Mouse (Mus musculus) liver, adult 2 months (tissue): ENCODE measurements around the gene Map2k1.

Source experiments
- CTCF ChIP-seq: fragments of 200-500 bp; IDR thresholded peaks from 2 replicates; pipeline ENCODE4 v1.5.1; 2011; ENCODE audit warnings: low read depth, low read length, control low read depth
- POLR2A ChIP-seq: fragments of 200-500 bp; IDR thresholded peaks from 2 replicates; pipeline ENCODE4 v1.6.1; 2011; ENCODE audit warnings: low read length, control low read depth; ENCODE audit not compliant: insufficient read depth; ENCODE audit errors: extremely low read depth

GRCm38 (mm10) chr9:64228972-64229371 lies 24.5 kb downstream of the Map2k1 start:
- TF ChIP-seq CTCF (no peak), POLR2A (no peak)
